Comparison of ENCODE assay signal across 10 mouse cellular contexts in the genomic region with DNA sequence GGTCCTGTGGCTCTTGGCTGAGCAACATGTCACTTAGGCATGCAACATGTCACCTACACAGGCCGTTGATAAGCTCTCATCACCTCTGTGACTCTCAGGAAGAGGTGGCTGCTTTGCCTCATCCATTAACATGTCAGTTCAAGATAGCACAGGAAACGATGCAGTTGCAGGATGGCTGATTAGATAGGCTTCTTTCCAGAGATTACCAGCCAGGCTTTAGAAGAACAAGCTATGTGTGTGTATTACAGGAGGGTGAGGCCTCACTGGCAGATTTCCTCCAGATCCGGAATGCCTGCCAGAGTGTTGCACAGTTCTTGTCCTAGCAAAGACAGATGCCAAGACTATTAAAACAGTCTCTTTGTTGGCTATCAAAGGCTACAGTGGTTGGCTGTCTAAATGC.
DNase-seq lines count a peak whose midpoint lies in the region; ATAC-seq and TF ChIP-seq lines count a peak whose summit lies in the region.
"Had no signal": no experiment of that assay in that cellular context is flagged by ENCODE, and none has a peak within 500 bp of the region (broad histone marks: within the 10 kb centered on the region; RNA-seq: fewer than 3 reads in every experiment).

No protein-coding gene starts in this region.

- intact Hi-C loops in gastrocnemius, postnatal 14 days (cut with DNase I; ENCODE audit: low total_unique reads), result no loop called here
- intact Hi-C loops in heart, postnatal 25 days (cut with DNase I), result no loop called here

- no peaks in the 10 kb centered on the region for H3K9me3 ChIP-seq in lung, postnatal 0 days (ENCODE audit: low read length)
- no peaks in the 10 kb centered on the region for H3K9me3 ChIP-seq in limb, embryonic 10.5 days (replicated peaks)
- H3K9me3 ChIP-seq: midbrain, embryonic 12.5 days had no signal

- no peak for TF ChIP-seq CTCF in lung, postnatal 0 days (IDR thresholded peaks at IDR 0.05)

- H3K36me3 ChIP-seq in lung, postnatal 0 days (ENCODE audit: insufficient read depth, low read length), result no peaks in the 10 kb centered on the region
- H3K36me3 ChIP-seq in limb, embryonic 10.5 days, result no peaks in the 10 kb centered on the region
- H3K36me3 ChIP-seq: midbrain, embryonic 12.5 days had no signal

- peak; percentile 94 for TF ChIP-seq EP300 in lung, postnatal 0 days (IDR thresholded peaks at IDR 0.05)

- peak; percentile 85 for ATAC-seq in lung, postnatal 0 days
- ATAC-seq: intestine, embryonic 16.5 days had no signal

- no peak overlapping the region for H3K9ac ChIP-seq in lung, postnatal 0 days (replicated peaks; ENCODE audit: low read depth)
- H3K9ac ChIP-seq: midbrain, embryonic 12.5 days had no signal

- H3K4me1 ChIP-seq in lung, postnatal 0 days (ENCODE audit: insufficient read depth, low read depth, low read length), result no peaks in the 10 kb centered on the region
- no peaks in the 10 kb centered on the region for H3K4me1 ChIP-seq in limb, embryonic 10.5 days
- H3K4me1 ChIP-seq: midbrain, embryonic 12.5 days had no signal

- DNase-seq in gastrocnemius, postnatal 14 days, result peak; percentile 15
- no peak for DNase-seq in gastrocnemius, postnatal 4 days (ENCODE audit: low spot score in 2 of 2)
- DNase-seq in brain, adult 2 months (ENCODE audit: low read depth, low spot score), result peak; percentile 14
- peak; percentile 3 for DNase-seq in heart, postnatal 25 days (ENCODE audit: low spot score)
- DNase-seq in lung, postnatal 0 days (ENCODE audit: low spot score), result peak; percentile 49
- no peak for DNase-seq in spleen, postnatal 36 days (ENCODE audit: low spot score in 2 of 2)
- DNase-seq in spleen, adult 18-20 months, result no peak
- DNase-seq in limb, embryonic 10.5 days (ENCODE audit: low spot score), result no peak

- H3K27ac ChIP-seq in lung, postnatal 0 days (ENCODE audit: low read length), result no peak overlapping the region
- no peak overlapping the region for H3K27ac ChIP-seq in limb, embryonic 10.5 days
- H3K27ac ChIP-seq: midbrain, embryonic 12.5 days had no signal

- no peak overlapping the region for H3K4me2 ChIP-seq in lung, postnatal 0 days (replicated peaks; ENCODE audit: low read depth, low read length)
- H3K4me2 ChIP-seq: midbrain, embryonic 12.5 days had no signal

- H3K27me3 ChIP-seq in lung, postnatal 0 days (replicated peaks; ENCODE audit: insufficient read depth, low read length), result no peaks in the 10 kb centered on the region
- H3K27me3 ChIP-seq in limb, embryonic 10.5 days (ENCODE audit: low read depth, poor library complexity, severe bottlenecking), result no peaks in the 10 kb centered on the region
- H3K27me3 ChIP-seq: midbrain, embryonic 12.5 days had no signal

- 2% methylated on average over 3 of the region's 3 CpGs for WGBS in lung, postnatal 0 days
- WGBS in limb, embryonic 10.5 days, result 29% methylated on average over 3 of the region's 3 CpGs

- H3K4me3 ChIP-seq in lung, postnatal 0 days (ENCODE audit: low read depth, low read length), result no peak overlapping the region
- H3K4me3 ChIP-seq in limb, embryonic 10.5 days, result no peak overlapping the region
- H3K4me3 ChIP-seq: midbrain, embryonic 12.5 days had no signal

Comparison
In these comparisons a context has a peak if more than half of its experiments do, and no peak if none do; other contexts are left out.
1. DNase-seq: peak in gastrocnemius, postnatal 14 days (single experiment), brain, adult 2 months (single experiment), heart, postnatal 25 days (single experiment) and lung, postnatal 0 days (single experiment); none in gastrocnemius, postnatal 4 days (0 of 2), spleen, postnatal 36 days (0 of 2), spleen, adult 18-20 months (0 of 2) and limb, embryonic 10.5 days (single experiment).